Mouse (Mus musculus): ENCODE data around the gene Schip1. TPM values are rescaled to one million over a fixed set of nuclear protein-coding genes. Genes with fewer than 3 reads are reported as not detected.
A peak's percentile ranks its signal among the peaks of the same experiment; 100 is the strongest.

Schip1 gene
- polyA plus RNA-seq, 1 experiment from 2014 or later = 108 TPM

GRCm38 (mm10) chr3:68453719-68454455, 389.3 kb downstream of the Schip1 start:
- no peaks in the 10 kb centered on the region for H3K4me1 ChIP-seq
- no peak overlapping the region for H3K4me3 ChIP-seq
- H3K4me2 ChIP-seq (replicated peaks) = no peak overlapping the region
- 59% methylated on average over 10 of the region's 10 CpGs for WGBS
- H3K36me3 ChIP-seq = no peaks in the 10 kb centered on the region
- H3K9me3 ChIP-seq = no peaks in the 10 kb centered on the region
- no peaks in the 10 kb centered on the region for H3K27me3 ChIP-seq
- ATAC-seq (ENCODE audit: low FRiP score, low read depth) = no peak
- no peak overlapping the region for H3K27ac ChIP-seq (replicated peaks)
- H3K9ac ChIP-seq (replicated peaks) = no peak overlapping the region

- H3K4me2 ChIP-seq (replicated peaks) = no peak overlapping the region
- no peak overlapping the region for H3K27ac ChIP-seq (replicated peaks)
- 31% methylated on average over 5 of the region's 5 CpGs for WGBS
- H3K9me3 ChIP-seq = no peaks in the 10 kb centered on the region
- H3K4me3 ChIP-seq = no peak overlapping the region
- no peak overlapping the region for H3K9ac ChIP-seq (replicated peaks)
- H3K36me3 ChIP-seq = no peaks in the 10 kb centered on the region
- no peak for ATAC-seq (ENCODE audit: low FRiP score, low read depth)
- H3K4me1 ChIP-seq = peaks cover 13% of the 10 kb centered on the region
- peaks cover 7% of the 10 kb centered on the region; the same call in 1 of the 2 replicates for H3K27me3 ChIP-seq
Observed at GRCm38 (mm10) chr3:68466643-68467042, 402.0 kb downstream of the Schip1 start.

- WGBS = 2% methylated on average over 10 of the region's 10 CpGs
- Histone ChIP-seq H3K36me3 (no peaks in the 10 kb centered on the region), H3K9ac (replicated peaks) (no peak overlapping the region), H3K27ac (replicated peaks) (no peak overlapping the region), H3K4me1 (peaks cover 13% of the 10 kb centered on the region), H3K4me2 (replicated peaks) (peak overlapping the region; percentile 47), H3K27me3 (peaks cover 7% of the 10 kb centered on the region; the same call in 1 of the 2 replicates), H3K9me3 (no peaks in the 10 kb centered on the region), H3K4me3 (peak overlapping the region; percentile 14; the same call in 1 of the 2 replicates)
- no peak for ATAC-seq (ENCODE audit: low FRiP score, low read depth)
Observed at GRCm38 (mm10) chr3:68467941-68468687, 403.5 kb downstream of the Schip1 start.

- no peak for ATAC-seq (ENCODE audit: low FRiP score, low read depth)
- H3K27me3 ChIP-seq = peaks cover 7% of the 10 kb centered on the region; the same call in 1 of the 2 replicates
Observed at GRCm38 (mm10) chr3:68469643-68470042, 405.0 kb downstream of the Schip1 start.

GRCm38 (mm10) chr3:68470061-68470460, 405.5 kb downstream of the Schip1 start:
- H3K9me3 ChIP-seq = no peaks in the 10 kb centered on the region
- peaks cover 13% of the 10 kb centered on the region for H3K4me1 ChIP-seq
- H3K9ac ChIP-seq (replicated peaks) = no peak overlapping the region
- ATAC-seq (ENCODE audit: low FRiP score, low read depth) = no peak
- H3K27me3 ChIP-seq = peaks cover 7% of the 10 kb centered on the region; the same call in 1 of the 2 replicates
- H3K4me2 ChIP-seq (replicated peaks) = no peak overlapping the region
- H3K36me3 ChIP-seq = no peaks in the 10 kb centered on the region
- no peak overlapping the region for H3K4me3 ChIP-seq
- H3K27ac ChIP-seq (replicated peaks) = no peak overlapping the region
- WGBS = 71% methylated on average over 3 of the region's 3 CpGs

More at GRCm38 (mm10) chr3:68469643-68470042, 405.0 kb downstream of the Schip1 start:
- H3K4me1 ChIP-seq = peaks cover 13% of the 10 kb centered on the region
- H3K4me2 ChIP-seq (replicated peaks) = no peak overlapping the region
- no peaks in the 10 kb centered on the region for H3K36me3 ChIP-seq
- no peak overlapping the region for H3K4me3 ChIP-seq
- H3K9ac ChIP-seq (replicated peaks) = no peak overlapping the region
- H3K9me3 ChIP-seq = no peaks in the 10 kb centered on the region
- H3K27ac ChIP-seq (replicated peaks) = no peak overlapping the region
- WGBS = 79% methylated on average over 1 of the region's 1 CpGs

- Histone ChIP-seq H3K4me2 (replicated peaks) (no peak overlapping the region), H3K9me3 (no peaks in the 10 kb centered on the region), H3K9ac (replicated peaks) (no peak overlapping the region), H3K27me3 (peaks cover 7% of the 10 kb centered on the region; the same call in 1 of the 2 replicates), H3K4me3 (no peak overlapping the region), H3K36me3 (no peaks in the 10 kb centered on the region), H3K4me1 (peaks cover 13% of the 10 kb centered on the region), H3K27ac (replicated peaks) (no peak overlapping the region)
- no peak for ATAC-seq (ENCODE audit: low FRiP score, low read depth)
- WGBS = 77% methylated on average over 5 of the region's 5 CpGs
Observed at GRCm38 (mm10) chr3:68470622-68471021, 406.0 kb downstream of the Schip1 start.

- Histone ChIP-seq H3K9me3 (no peaks in the 10 kb centered on the region), H3K27me3 (no peaks in the 10 kb centered on the region), H3K9ac (replicated peaks) (no peak overlapping the region), H3K36me3 (no peaks in the 10 kb centered on the region), H3K4me3 (no peak overlapping the region), H3K27ac (replicated peaks) (no peak overlapping the region), H3K4me1 (peaks cover 4% of the 10 kb centered on the region; the same call in 1 of the 2 replicates), H3K4me2 (replicated peaks) (no peak overlapping the region)
- 92% methylated on average over 7 of the region's 7 CpGs for WGBS
- no peak for ATAC-seq (ENCODE audit: low FRiP score, low read depth)
Observed at GRCm38 (mm10) chr3:68476336-68476735, 411.7 kb downstream of the Schip1 start.

- H3K9me3 ChIP-seq = no peaks in the 10 kb centered on the region
- no peaks in the 10 kb centered on the region for H3K27me3 ChIP-seq
- no peaks in the 10 kb centered on the region for H3K36me3 ChIP-seq
- no peak overlapping the region for H3K4me3 ChIP-seq
- no peak overlapping the region for H3K4me2 ChIP-seq (replicated peaks)
- H3K27ac ChIP-seq (replicated peaks) = no peak overlapping the region
- peaks cover 4% of the 10 kb centered on the region; the same call in 1 of the 2 replicates for H3K4me1 ChIP-seq
- H3K9ac ChIP-seq (replicated peaks) = no peak overlapping the region
- 48% methylated on average over 2 of the region's 2 CpGs for WGBS
- no peak for ATAC-seq (ENCODE audit: low FRiP score, low read depth)
Observed at GRCm38 (mm10) chr3:68477478-68477877, 412.9 kb downstream of the Schip1 start.

- Histone ChIP-seq H3K4me3 (no peak overlapping the region), H3K36me3 (no peaks in the 10 kb centered on the region), H3K9me3 (no peaks in the 10 kb centered on the region), H3K4me2 (replicated peaks) (no peak overlapping the region), H3K27ac (replicated peaks) (no peak overlapping the region), H3K27me3 (no peaks in the 10 kb centered on the region), H3K9ac (replicated peaks) (no peak overlapping the region), H3K4me1 (peaks cover 4% of the 10 kb centered on the region; the same call in 1 of the 2 replicates)
- 86% methylated on average over 6 of the region's 6 CpGs for WGBS
- no peak for ATAC-seq (ENCODE audit: low FRiP score, low read depth)
Observed at GRCm38 (mm10) chr3:68479266-68479665, 414.7 kb downstream of the Schip1 start.

- Histone ChIP-seq H3K9ac (replicated peaks) (no peak overlapping the region), H3K4me3 (no peak overlapping the region), H3K36me3 (no peaks in the 10 kb centered on the region), H3K27me3 (no peaks in the 10 kb centered on the region), H3K9me3 (no peaks in the 10 kb centered on the region), H3K4me1 (no peaks in the 10 kb centered on the region), H3K4me2 (replicated peaks) (no peak overlapping the region), H3K27ac (replicated peaks) (no peak overlapping the region)
- ATAC-seq (ENCODE audit: low FRiP score, low read depth) = no peak
- WGBS = 92% methylated on average over 3 of the region's 3 CpGs
Observed at GRCm38 (mm10) chr3:68483517-68483916, 418.9 kb downstream of the Schip1 start.

- H3K27ac ChIP-seq (replicated peaks) = no peak overlapping the region
- no peak for ATAC-seq (ENCODE audit: low FRiP score, low read depth)
Observed at GRCm38 (mm10) chr3:68484021-68484420, 419.4 kb downstream of the Schip1 start.

GRCm38 (mm10) chr3:68484561-68484960, 420.0 kb downstream of the Schip1 start:
- WGBS = 88% methylated on average over 4 of the region's 4 CpGs
- no peak overlapping the region for H3K27ac ChIP-seq (replicated peaks)
- no peak overlapping the region for H3K4me2 ChIP-seq (replicated peaks)
- H3K4me3 ChIP-seq = no peak overlapping the region
- H3K9ac ChIP-seq (replicated peaks) = no peak overlapping the region
- no peaks in the 10 kb centered on the region for H3K27me3 ChIP-seq
- no peaks in the 10 kb centered on the region for H3K4me1 ChIP-seq
- no peak for ATAC-seq (ENCODE audit: low FRiP score, low read depth)
- no peaks in the 10 kb centered on the region for H3K9me3 ChIP-seq
- H3K36me3 ChIP-seq = no peaks in the 10 kb centered on the region

More at GRCm38 (mm10) chr3:68484021-68484420, 419.4 kb downstream of the Schip1 start:
- Histone ChIP-seq H3K36me3 (no peaks in the 10 kb centered on the region), H3K4me2 (replicated peaks) (no peak overlapping the region), H3K4me1 (no peaks in the 10 kb centered on the region), H3K4me3 (no peak overlapping the region), H3K27me3 (no peaks in the 10 kb centered on the region), H3K9ac (replicated peaks) (no peak overlapping the region), H3K9me3 (no peaks in the 10 kb centered on the region)
- 85% methylated on average over 9 of the region's 9 CpGs for WGBS
